Mouse (Mus musculus) hindbrain, embryonic 12.5 days (tissue): ENCODE results near the gene Smug1. TPM values are rescaled to one million over a fixed set of nuclear protein-coding genes. Genes with fewer than 3 reads are reported as not detected.

Source experiments
- ATAC-seq: fragments of 200-750 bp; cut with Nextera tagmentation; 2 replicates; pipeline ENCODE4 v1.8.0; 2017; ENCODE audit warnings: moderate TSS enrichment; ENCODE audit not compliant: low FRiP score
- H3K27ac ChIP-seq: fragments of 300-500 bp; sonication (generic); 2 replicates; pipeline ENCODE4 v1.5.1; 2016; ENCODE audit warnings: mild to moderate bottlenecking
- H3K27me3 ChIP-seq: fragments of 300-500 bp; sonication (generic); 2 replicates; pipeline ENCODE4 v1.6.1; 2016; ENCODE audit warnings: mild to moderate bottlenecking
- H3K36me3 ChIP-seq: fragments of 300-500 bp; sonication (generic); 2 replicates; pipeline ENCODE4 v1.6.1; 2016; ENCODE audit warnings: mild to moderate bottlenecking
- H3K4me1 ChIP-seq: fragments of 300-500 bp; sonication (generic); 2 replicates; pipeline ENCODE4 v1.6.1; 2016
- H3K4me2 ChIP-seq: fragments of 300-500 bp; sonication (generic); replicated peaks from 2 replicates; pipeline ENCODE4 v1.6.1; 2016; ENCODE audit warnings: mild to moderate bottlenecking
- H3K4me3 ChIP-seq: fragments of 300-500 bp; sonication (generic); 2 replicates; pipeline ENCODE4 v1.5.1; 2016; ENCODE audit warnings: mild to moderate bottlenecking
- H3K9ac ChIP-seq: fragments of 300-500 bp; sonication (generic); 2 replicates; pipeline ENCODE4 v1.6.1; 2016; ENCODE audit warnings: mild to moderate bottlenecking, moderate library complexity
- H3K9me3 ChIP-seq: fragments of 300-500 bp; sonication (generic); replicated peaks from 2 replicates; pipeline ENCODE4 v1.6.1; 2016; ENCODE audit warnings: mild to moderate bottlenecking
- WGBS: fragments of 180-500 bp; shearing (Covaris S2); methylation state at CpG from one replicate; pipeline ENCODE4 v1.1.7; 2016; 5-methylcytosine and 5-hydroxymethylcytosine counted together
- polyA plus RNA-seq: library from polyadenylated mRNA; unstranded; fragments of >200 nt; fragmentation: Nextera tagmentation; extraction: Ambion mirVana; gene quantifications from 2 replicates; pipeline ENCODE4 v1.2.1, GENCODE M21; 2016

The Smug1 gene
- polyA plus RNA-seq, 1 experiment from 2014 or later = 31.3 TPM

DNA sequence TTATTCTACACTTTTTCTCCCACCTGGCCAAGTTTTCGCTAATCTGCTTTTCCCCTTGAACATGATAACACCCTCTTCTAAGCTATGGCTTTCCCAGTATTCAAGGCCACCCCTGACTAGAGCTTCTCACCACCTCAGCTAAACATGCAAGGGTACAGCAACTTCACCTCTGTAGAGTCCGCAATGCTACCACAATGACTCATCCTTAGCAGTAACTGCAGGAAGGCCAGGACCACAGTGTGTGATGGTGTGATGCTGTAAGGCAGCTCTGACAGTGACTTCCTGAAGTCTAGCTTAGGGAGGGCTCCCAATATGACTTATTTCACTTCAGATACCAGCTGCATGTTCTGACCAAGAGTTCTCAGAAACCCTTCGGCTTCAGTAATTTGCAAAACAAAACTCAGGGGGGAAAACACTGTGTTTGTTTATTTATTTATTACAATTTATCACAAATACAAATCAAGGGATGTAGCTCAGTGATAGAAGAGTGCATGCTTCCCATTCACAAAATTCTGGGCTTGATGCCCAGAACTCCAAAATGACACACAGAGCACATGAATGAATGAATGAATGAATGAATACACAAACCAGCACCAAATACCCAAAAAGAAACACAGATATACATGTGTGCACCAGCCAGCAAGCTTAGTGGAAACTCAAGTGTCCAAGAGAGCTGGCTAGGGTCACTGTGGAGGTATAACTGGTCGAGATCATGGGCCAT is 13.8 kb downstream of the Smug1 start:
- Histone ChIP-seq H3K9me3 (no peaks in the 10 kb centered on the region), H3K4me3 (no peak overlapping the region), H3K27me3 (peaks cover 27% of the 10 kb centered on the region), H3K9ac (no peak overlapping the region), H3K27ac (no peak overlapping the region), H3K4me2 (no peak overlapping the region), H3K36me3 (0 out of 2 replicates have a peak, but pooled peaks cover 5% of the 10 kb centered on the region), H3K4me1 (peaks cover 22% of the 10 kb centered on the region)
- 93% methylated on average over 4 of the region's 4 CpGs for WGBS
- ATAC-seq = no peak

DNA sequence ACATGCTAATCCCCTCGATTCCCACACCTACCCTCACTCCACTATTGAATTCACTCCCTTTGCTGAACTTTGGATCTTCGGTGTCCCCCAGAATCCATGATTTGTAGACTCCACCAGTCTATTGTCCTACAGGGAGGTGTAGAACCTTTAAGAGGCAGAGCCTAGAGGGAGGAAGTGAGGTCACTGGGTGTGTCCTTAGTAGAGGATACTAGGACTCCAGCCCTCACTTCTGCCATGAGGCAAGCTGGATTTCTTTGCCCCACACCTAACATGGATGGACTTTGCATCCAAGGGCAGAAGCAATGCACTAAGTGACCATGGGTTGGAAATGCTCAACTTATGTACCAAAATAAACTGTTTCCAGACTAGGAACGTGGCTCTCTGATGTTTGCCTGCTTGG is 14.5 kb downstream of the Smug1 start:
- Histone ChIP-seq H3K36me3 (0 out of 2 replicates have a peak, but pooled peaks cover 5% of the 10 kb centered on the region), H3K4me1 (peaks cover 28% of the 10 kb centered on the region), H3K4me3 (no peak overlapping the region), H3K4me2 (no peak overlapping the region), H3K27ac (no peak overlapping the region), H3K9me3 (no peaks in the 10 kb centered on the region), H3K9ac (no peak overlapping the region), H3K27me3 (peaks cover 34% of the 10 kb centered on the region)
- WGBS = 89% methylated on average over 3 of the region's 3 CpGs
- ATAC-seq = no peak

DNA sequence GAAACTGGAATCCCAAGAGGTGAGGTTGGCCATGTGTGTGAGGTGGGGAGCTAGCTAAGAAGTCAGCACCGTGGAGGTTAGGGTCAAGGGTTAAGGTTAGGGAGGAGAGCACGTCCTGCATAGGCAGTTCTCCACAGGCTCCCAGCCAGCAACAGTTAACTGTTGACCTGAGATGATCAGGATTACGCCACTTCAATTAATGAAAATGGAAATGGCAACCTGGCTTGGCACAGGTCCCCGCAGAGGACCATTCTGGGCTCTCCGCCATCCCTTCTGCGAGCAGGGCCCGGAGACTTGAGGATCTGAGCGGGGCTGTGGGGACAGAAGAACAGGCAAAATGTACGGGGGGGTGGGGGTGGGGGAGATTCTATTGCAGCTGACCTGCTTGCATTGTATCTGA is 19.1 kb downstream of the Smug1 start:
- Histone ChIP-seq H3K9me3 (no peaks in the 10 kb centered on the region), H3K27ac (peak overlapping the region; percentile 79; the same call in 1 of the 2 replicates), H3K36me3 (no peaks in the 10 kb centered on the region), H3K4me1 (peaks cover 19% of the 10 kb centered on the region), H3K4me2 (peak overlapping the region; percentile 83; the same call in 1 of the 2 replicates), H3K27me3 (peaks cover 63% of the 10 kb centered on the region), H3K4me3 (no peak overlapping the region), H3K9ac (no peak overlapping the region)
- peak; percentile 23; the same call in 1 of the 2 replicates for ATAC-seq
- WGBS = 57% methylated on average over 9 of the region's 9 CpGs

DNA sequence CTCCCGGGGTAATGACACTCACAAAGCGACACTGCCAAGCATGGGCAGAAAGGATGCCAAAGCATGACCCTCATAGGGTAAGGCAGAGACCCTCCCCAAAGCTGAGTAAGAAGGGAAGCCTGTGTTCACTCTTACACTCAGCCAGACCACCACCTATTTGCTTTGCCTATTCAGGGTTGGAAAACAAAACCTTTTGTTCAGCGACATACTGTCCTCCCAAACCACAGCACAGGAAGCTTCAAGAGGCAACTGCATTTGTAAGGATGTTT is 19.5 kb downstream of the Smug1 start:
- ATAC-seq = peak; percentile 57
- no peak overlapping the region for H3K4me3 ChIP-seq
- H3K27me3 ChIP-seq = peaks cover 65% of the 10 kb centered on the region
- H3K27ac ChIP-seq = peak overlapping the region; percentile 79
- 0 out of 2 replicates have a peak overlapping the region, but pooled peaks have one; percentile 63 for H3K9ac ChIP-seq
- peak overlapping the region; percentile 83 for H3K4me2 ChIP-seq
- H3K36me3 ChIP-seq = no peaks in the 10 kb centered on the region
- peaks cover 19% of the 10 kb centered on the region for H3K4me1 ChIP-seq
- 9% methylated on average over 3 of the region's 3 CpGs for WGBS
- no peaks in the 10 kb centered on the region for H3K9me3 ChIP-seq

DNA sequence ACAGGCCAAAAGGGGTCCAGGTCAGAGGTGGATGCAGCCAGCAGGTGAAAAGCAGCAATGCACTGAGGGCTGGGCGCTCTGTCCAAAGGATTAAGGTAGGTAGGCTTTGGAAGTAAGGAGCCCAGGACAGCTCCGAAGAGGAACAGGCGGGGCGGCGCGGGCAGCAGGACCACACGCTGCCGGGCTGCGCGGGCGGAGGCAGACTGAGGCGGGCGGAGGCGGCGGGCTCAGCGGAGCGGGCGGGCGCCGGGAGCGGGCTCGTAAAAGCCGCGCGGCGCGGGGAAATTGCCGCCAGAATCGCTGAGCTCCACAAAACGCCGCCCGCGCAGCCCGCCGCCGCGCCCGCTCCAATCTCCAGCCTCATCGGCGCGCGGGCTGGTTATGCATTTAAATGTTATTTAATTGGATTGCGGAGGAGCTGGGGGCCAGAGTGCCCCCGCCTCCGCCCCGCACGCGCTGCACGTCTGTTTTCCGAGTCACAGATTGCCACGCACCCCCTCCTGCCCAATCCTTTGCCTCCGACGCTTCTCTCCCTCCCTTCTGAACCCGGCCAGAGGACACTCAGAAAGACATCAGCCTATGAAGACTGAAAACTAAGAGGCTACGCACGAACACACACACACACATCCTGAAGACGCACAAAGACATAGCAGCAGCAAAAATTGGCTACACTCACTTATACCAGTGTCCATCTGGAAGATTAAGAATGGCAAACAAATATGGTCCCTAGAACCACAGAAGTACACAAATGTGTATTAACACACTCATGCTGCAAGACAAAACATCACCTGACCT is 20.1 kb downstream of the Smug1 start:
- peak overlapping the region; percentile 43 for H3K4me3 ChIP-seq
- peak; percentile 74 for ATAC-seq
- H3K4me2 ChIP-seq = peak overlapping the region; percentile 83
- WGBS = under 1% methylated on average over 51 of the region's 57 CpGs
- peaks cover 65% of the 10 kb centered on the region for H3K27me3 ChIP-seq
- H3K27ac ChIP-seq = peak overlapping the region; percentile 79
- no peaks in the 10 kb centered on the region for H3K36me3 ChIP-seq
- peak overlapping the region; percentile 63 for H3K9ac ChIP-seq
- H3K9me3 ChIP-seq = no peaks in the 10 kb centered on the region
- peaks cover 19% of the 10 kb centered on the region for H3K4me1 ChIP-seq

DNA sequence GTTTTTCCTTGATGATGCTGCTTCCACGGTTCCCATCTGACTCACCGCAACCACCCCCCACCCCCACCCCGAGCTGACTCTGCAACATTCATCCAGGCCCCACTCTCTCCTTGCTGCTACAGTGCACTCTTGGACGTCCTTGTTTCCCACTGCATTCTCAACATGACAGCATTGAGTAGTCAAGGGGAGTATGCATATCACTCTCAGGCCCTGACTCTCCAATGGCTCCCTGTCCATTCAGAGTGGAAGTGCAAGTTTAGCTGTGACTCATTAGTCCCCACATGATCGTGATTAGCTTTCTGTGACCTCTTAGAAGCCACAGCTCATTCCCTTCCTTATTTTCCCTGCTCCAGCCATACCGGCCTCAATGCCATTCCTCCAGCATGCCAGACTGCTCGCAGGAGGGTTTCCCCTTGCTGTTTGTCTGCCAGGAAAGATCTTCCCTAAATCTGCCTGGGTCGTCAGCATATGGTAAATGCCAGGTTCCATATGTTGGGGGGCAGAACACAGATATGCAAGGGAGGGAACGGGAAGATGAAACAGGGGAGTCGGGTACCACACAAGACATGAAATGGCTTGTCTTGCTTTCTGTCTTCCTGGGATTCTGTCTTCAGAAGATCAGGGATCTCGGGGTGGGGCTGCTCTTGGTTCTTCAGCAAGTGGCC is 21.1 kb downstream of the Smug1 start:
- no peak for ATAC-seq
- Histone ChIP-seq H3K36me3 (no peaks in the 10 kb centered on the region), H3K4me2 (no peak overlapping the region), H3K4me1 (peaks cover 19% of the 10 kb centered on the region), H3K4me3 (no peak overlapping the region), H3K9ac (no peak overlapping the region), H3K9me3 (no peaks in the 10 kb centered on the region), H3K27ac (peak overlapping the region; percentile 79; the same call in 1 of the 2 replicates), H3K27me3 (peaks cover 70% of the 10 kb centered on the region)
- 68% methylated on average over 11 of the region's 11 CpGs for WGBS

DNA sequence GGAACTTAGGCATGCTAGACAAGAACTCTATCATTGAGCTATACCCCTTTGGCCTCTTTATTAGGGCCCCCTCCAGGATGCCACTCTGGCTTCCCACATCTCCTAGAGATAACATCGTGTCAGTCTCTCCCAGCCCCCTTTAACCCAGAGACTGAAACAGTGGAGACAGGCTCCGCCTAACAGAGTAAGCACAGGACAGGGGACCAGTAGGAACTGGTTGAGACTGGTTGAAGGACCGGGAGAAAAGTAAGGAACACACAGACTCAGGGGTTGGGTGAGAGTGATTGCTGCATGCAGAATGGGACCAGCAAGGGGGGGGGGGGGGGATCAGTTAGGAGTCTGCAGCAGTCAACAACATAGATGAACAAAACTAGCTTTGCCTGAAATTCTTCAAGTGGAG is 22.7 kb downstream of the Smug1 start:
- WGBS = 51% methylated on average over 3 of the region's 3 CpGs
- Histone ChIP-seq H3K27ac (no peak overlapping the region), H3K9me3 (no peaks in the 10 kb centered on the region), H3K36me3 (no peaks in the 10 kb centered on the region), H3K4me1 (peaks cover 19% of the 10 kb centered on the region), H3K4me2 (no peak overlapping the region), H3K27me3 (peaks cover 80% of the 10 kb centered on the region), H3K9ac (no peak overlapping the region), H3K4me3 (no peak overlapping the region)
- ATAC-seq = no peak

DNA sequence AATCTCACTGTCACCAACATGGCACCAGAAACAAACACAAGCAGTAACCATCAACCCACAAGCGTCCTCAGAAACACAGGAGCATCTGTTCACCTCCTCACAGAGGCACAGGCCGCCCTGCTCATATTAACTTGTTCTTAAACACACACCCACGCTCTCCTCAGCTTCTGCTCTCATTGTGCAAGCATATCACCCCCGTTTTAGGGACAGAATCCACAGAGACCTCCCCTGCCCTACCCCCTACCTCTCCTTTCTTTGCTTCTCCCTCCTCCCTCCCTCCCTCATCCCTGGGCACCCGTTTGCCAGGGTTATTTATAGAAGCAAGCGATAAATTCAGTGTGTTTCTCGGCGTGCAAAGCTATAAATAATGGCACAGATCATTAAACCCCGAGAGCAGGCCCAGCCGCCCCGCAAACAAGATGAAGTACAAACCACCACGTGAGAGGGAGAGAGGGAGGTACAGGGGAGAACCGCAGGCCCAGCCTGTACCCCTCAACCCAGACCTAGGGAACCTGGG is 31.4 kb downstream of the Smug1 start:
- no peak overlapping the region for H3K4me3 ChIP-seq
- H3K27me3 ChIP-seq = peaks cover 68% of the 10 kb centered on the region
- H3K4me2 ChIP-seq = no peak overlapping the region
- H3K4me1 ChIP-seq = peaks cover 36% of the 10 kb centered on the region
- H3K36me3 ChIP-seq = no peaks in the 10 kb centered on the region
- peak overlapping the region; percentile 92 for H3K27ac ChIP-seq
- 28% methylated on average over 13 of the region's 13 CpGs for WGBS
- no peaks in the 10 kb centered on the region for H3K9me3 ChIP-seq
- peak; percentile 41 for ATAC-seq
- H3K9ac ChIP-seq = no peak overlapping the region

DNA sequence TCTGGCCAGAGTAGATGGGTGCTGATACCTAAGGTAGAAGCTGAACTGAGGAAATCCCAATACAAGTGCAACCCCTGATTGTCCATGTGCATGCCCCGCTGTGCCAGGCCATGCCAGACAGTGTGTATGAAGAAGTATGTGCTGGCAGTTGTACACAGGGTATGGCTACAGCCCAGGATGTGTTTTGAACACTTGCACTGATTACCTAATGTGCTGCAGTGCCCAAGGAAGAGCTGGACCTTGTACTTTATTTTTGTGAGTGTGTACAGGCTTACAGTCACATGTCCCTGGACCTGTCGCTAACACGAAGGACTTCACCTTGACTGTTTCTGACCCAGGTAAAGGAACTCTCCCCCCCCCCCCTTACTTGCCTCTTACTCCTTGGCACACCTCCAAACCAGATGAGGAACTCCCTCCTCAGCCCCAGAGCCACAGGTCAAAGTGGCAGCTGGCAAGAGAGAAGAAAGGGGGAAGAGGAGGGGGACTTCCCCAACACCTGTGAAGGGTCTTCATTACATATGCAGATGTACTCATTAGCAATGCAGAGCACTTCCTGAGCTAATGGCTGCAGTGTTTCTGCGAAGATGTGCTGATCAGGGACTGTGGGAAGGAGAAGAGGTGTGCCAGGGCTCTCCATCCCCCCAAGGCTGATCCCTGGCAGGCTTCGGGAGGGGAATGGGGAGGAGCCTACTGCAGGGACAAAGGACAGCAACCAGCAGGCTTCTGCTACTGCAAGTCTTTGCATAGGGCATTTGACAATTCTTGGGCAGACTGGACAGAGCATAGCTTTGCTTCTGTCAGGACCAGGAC is 32.4 kb downstream of the Smug1 start:
- Histone ChIP-seq H3K9ac (no peak overlapping the region), H3K27me3 (peaks cover 65% of the 10 kb centered on the region), H3K4me1 (peaks cover 36% of the 10 kb centered on the region), H3K27ac (peak overlapping the region; percentile 92), H3K4me2 (no peak overlapping the region), H3K36me3 (no peaks in the 10 kb centered on the region), H3K9me3 (no peaks in the 10 kb centered on the region), H3K4me3 (no peak overlapping the region)
- ATAC-seq = peak; percentile 58
- 30% methylated on average over 5 of the region's 5 CpGs for WGBS

DNA sequence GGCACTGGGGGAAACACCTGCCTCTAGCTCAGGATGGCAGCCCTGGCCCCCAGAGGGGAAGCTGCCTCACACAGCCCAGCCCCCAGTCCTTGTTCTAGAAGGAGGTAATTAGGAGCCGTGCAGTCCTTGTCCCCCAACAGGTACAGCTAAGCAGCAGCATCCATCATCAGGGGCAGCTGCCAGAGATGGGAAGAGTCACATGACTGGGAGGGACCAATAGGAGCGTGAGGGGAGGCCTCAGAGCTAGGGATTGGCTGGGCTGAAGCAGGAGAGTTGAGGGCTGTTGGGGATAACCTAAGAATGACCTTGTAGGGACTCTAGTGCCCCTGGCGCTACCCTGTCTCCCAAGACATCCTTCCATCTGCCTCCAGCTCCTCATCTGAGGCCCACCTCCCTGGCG is 33.1 kb downstream of the Smug1 start:
- Histone ChIP-seq H3K36me3 (no peaks in the 10 kb centered on the region), H3K4me3 (no peak overlapping the region), H3K27ac (peak overlapping the region; percentile 92), H3K9ac (no peak overlapping the region), H3K9me3 (no peaks in the 10 kb centered on the region), H3K4me1 (peaks cover 36% of the 10 kb centered on the region), H3K27me3 (peaks cover 63% of the 10 kb centered on the region), H3K4me2 (0 out of 2 replicates have a peak overlapping the region, but pooled peaks have one; percentile 24)
- peak; percentile 79 for ATAC-seq
- WGBS = 5% methylated on average over 4 of the region's 4 CpGs

DNA sequence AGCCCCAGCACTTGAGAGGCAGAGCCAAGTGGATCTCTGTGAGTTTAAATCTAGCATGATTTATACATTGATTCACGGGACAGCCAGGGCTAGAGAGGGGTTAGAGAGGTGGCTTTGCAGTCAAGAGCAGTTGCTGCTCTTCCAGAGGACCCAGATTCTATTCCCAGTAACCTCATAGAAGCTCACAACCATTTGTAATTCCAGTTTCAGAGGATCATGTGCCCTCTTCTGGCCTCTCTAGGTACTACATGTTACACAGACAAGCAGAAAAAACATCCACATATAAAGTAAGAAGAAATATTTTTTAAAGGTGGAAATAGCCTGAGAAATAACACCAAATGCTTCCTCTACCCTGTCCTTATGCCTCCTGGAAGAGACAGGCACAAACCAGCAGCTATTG is 36.2 kb downstream of the Smug1 start:
- no peaks in the 10 kb centered on the region for H3K9me3 ChIP-seq
- no peak for ATAC-seq
- H3K4me1 ChIP-seq = peaks cover 24% of the 10 kb centered on the region
- no peak overlapping the region for H3K27ac ChIP-seq
- 52% methylated on average over 1 of the region's 1 CpGs for WGBS
- H3K36me3 ChIP-seq = no peaks in the 10 kb centered on the region
- H3K4me2 ChIP-seq = no peak overlapping the region
- peaks cover 41% of the 10 kb centered on the region for H3K27me3 ChIP-seq
- H3K9ac ChIP-seq = no peak overlapping the region
- H3K4me3 ChIP-seq = no peak overlapping the region
